Mouse (Mus musculus) lung, postnatal 25 days (tissue): Measurements from ENCODE around the gene Wdr41.

Source experiments
- DNase-seq: peaks from one replicate; pipeline ENCODE4 v3.0.0; 2022; ENCODE audit warnings: low spot score

Gene Wdr41

GRCm38 (mm10) chr13:94976219-94977186, at the start of gene Wdr41:
Gene Wdr41, plus strand, starts transcription at chr13:94976344.
- peak; percentile 90 for DNase-seq

- no peak for DNase-seq
Observed at GRCm38 (mm10) chr13:94928086-94928485, 48.1 kb upstream of the Wdr41 start.

GRCm38 (mm10) chr13:94938418-94938817, 37.7 kb upstream of the Wdr41 start:
- DNase-seq, result no peak

- DNase-seq, result no peak
Observed at GRCm38 (mm10) chr13:94940104-94940503, 36.0 kb upstream of the Wdr41 start.

DNA sequence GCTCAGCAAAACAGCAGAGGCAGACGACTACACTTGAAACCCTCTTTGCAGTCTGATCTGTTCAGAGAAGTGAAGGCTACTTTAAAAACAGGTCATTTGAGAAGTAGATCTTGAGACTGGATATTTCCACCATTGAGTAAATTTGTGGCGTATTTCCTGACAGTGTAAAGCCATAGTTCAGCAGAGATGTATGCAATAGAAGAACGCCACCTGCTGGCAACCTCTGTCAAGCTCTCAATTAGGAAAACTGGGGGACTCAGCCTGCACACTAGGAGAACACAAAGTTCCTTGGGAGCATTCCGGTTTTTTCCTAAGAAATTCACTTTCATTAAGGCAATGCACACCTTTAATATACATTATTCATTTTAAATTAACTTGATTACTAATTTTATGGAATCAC, 34.9 kb upstream of the Wdr41 start:
- DNase-seq, result peak; percentile 49

DNA sequence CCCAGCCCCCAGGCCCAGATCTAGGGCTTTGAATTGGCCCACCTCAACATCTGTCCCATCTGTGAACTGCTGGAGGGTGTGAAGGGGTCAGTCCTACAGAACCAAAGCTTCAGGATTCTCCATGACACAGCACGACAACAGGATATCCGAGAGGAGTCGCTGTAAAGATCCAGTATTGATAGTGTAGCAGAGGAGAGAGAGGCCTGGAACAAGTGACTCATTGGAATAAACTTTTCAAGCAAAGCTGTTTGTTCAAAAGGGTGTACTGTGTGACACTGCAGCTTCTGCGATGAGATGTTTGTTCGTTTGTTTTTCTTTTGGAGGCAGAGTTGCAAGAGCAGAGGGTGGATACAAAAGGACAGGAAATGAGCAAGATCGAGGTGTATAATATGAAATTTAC, 20.2 kb upstream of the Wdr41 start:
- no peak for DNase-seq

- DNase-seq, result no peak
Observed at GRCm38 (mm10) chr13:94957965-94958364, 18.2 kb upstream of the Wdr41 start.

DNA sequence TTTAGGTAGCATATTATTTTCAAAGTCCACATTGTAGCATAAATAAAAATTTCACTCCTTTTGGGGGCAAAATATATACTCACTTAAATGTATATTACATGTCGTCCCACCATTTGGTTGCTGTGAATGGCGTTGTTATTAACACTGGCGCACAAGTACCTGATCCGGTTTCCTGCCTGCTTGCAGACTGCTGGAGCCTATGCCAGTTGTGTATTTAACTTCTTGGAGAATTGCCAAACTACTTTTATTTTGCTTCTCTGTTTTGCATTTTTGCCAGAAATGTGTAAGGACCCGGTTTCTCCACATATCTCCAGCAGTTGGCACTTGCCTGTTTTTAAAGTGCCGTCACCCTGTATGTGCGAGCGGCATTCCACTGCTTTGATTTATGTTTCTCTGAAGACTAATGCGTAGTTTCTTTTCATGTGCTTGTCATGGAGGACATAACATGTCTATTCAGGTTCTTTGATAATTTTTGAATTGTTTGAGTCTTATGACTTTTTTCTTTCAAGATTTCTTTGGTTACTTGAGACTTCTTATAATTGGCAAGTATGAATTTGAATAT, 6.1 kb upstream of the Wdr41 start:
- peak; percentile 10 for DNase-seq

DNA sequence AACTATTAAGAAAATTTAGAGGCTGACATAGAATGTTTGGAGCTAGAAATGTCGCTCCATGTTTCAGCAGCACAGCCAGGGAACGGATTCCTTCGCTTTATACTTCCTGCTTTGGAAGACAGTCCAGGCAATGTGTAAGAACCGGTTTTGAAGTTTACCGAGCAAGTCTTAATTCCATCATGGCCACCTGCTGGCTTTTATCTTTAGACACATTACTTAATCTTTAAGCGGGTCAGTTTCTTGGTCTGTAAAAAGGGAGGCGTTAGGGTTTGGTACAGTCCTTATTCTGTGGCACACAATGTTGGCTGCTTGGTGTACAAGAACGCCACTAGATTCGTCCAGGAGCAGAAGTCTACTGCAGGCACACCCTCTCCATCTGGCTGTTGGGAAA, 321 bp upstream of the Wdr41 start:
- DNase-seq, result no peak

- DNase-seq, result no peak
Observed at GRCm38 (mm10) chr13:94979081-94979480, 2.9 kb downstream of the Wdr41 start.

DNA sequence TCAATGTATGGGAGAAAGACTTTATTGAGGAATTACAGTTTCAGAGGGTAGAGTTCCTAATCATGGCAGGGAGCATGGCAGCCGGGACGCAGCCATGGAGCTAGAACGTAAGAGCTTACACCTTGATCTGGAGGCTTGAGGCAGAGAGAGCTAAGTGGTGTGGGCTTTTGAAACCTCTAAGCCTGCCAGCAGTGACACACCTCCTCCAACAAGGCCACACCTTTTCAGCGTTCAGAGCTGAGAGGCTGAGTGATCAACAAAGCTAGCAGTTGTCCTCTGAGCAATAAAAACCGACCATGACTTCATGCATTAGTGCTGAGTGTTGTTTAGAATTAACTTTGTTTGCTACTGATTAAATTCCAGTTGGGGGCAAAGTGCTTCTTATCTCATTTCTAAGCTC, 14.4 kb downstream of the Wdr41 start:
- peak; percentile 32 for DNase-seq

- DNase-seq, result no peak
Observed at GRCm38 (mm10) chr13:95007281-95007680, 31.1 kb downstream of the Wdr41 start.

DNA sequence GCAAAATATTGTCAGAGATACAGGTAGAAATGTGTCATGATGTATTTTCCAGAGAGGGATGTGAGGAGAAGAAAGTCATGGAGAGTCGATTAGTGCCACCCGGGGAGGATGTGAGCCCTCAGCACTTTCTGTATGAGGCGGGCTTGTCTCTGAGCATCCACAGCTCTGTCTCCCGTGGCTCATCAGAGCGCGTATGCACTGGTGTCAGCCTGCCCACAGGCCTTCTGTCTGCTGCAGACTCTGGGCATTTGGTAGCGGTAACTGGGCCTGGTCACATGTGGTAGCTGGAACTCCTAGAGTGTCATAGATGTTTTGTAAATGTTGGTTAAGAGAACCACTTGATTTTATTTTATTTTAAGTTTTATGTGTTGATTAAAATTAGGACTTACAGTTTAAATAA, 33.1 kb downstream of the Wdr41 start:
- no peak for DNase-seq

DNA sequence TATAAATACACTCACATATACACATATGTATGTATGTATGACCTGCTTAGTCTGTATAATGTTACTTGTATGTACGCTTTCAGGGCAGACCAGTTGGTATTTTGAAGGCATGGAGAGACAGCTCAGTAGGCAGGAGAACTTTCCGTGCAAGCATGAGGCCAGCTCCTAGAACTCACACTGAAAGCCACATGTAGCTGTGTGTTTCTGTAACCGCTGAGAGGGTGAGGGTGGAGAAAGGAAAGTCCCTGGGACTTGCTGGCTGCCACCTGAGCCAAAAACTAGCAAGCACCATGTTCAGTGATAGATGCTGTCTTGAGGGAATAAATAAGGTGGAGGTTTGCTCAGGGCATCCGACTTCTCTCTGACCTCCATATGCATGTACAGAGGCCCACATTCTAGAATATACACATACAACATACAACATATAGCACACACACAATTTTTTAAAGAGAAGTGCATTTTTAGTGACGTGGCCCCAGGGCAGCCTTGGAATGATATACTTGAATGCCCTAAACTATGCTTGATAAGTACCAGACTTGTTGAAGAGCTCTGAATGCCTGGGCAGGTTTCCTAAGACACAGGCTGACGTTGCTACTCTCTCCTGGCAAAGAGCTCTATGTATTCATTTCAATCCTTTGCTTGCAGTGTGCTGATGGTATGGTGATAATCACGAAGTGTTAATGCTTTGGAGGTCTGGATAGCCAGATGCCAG, 35.6 kb downstream of the Wdr41 start:
- DNase-seq, result peak; percentile 8

- DNase-seq, result no peak
Observed at GRCm38 (mm10) chr13:95017278-95017677, 41.1 kb downstream of the Wdr41 start.

GRCm38 (mm10) chr13:95017916-95018315, 41.8 kb downstream of the Wdr41 start:
- peak; percentile 41 for DNase-seq

DNA sequence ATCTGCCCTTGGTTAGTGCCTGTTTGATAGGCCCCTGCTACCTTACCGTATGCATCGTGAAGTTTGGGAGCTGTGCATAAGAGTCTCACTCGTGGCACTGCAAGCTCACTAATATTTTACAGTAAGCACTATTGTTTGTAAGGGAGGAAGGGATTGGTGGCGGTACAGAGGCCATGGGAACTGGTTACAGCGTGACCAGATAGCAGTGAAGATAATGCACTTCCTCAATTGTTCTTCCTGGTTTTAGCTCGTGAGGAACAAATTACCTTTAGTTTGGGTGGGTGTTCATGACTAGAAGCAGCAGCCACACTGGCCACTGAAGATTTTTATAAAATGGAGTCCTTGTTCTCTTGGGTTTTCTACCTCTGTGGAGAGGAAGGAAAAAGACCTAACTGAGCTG, 43.2 kb downstream of the Wdr41 start:
- DNase-seq, result no peak

- DNase-seq, result no peak
Observed at GRCm38 (mm10) chr13:95020216-95020615, 44.1 kb downstream of the Wdr41 start.

DNA sequence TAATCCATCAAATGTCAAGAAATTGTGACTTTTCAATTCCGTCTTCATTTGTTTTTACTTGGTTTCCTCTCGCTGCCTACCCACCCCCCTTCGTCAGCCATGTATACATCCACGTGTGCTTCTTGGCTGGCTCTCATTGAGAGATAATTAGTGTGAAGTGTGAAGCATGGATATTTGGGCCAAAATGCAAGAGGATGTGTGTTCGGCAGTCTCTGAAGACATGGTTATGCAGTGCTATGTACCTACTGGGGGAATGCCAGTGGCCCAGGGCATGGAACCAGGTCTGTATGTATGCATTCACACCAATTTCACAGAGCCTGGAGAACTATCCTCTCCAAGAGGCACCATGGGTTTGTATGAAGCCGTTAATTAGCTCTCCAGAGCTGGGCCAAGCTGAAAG, 54.7 kb downstream of the Wdr41 start:
- no peak for DNase-seq

DNA sequence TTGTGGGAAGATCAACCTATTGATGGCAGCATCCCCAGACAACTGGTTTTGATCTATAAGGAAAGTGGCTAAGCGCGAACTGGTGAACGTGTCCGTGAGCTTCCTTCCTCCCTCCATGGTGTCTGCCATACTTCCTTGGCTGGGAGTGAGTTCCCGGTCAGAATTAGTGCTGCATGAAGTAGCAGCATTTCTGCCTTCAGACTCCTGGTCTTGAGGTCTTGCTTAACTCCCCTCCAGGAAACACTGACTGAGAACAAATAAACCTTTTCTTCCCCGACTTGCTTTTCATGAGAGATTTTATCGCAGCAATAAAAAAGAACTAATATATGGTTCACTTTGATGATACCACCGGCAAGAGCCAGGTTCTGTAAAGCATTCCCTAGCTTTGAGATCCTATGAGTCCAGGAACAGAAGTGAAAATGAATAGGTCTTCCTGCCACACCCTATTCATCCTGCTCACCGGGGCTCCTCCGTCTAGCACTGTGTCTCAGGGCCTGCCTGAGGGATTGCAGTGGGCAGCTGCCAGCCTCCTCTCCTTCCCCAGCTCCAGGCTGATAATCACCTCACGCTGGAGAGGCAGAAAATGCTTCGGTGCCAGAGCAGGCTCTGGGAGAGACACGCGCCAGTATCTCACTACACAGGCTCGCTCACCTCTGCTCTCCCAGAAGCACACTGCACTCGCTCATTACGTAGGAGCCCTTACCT, 56.1 kb downstream of the Wdr41 start:
- DNase-seq, result no peak

DNA sequence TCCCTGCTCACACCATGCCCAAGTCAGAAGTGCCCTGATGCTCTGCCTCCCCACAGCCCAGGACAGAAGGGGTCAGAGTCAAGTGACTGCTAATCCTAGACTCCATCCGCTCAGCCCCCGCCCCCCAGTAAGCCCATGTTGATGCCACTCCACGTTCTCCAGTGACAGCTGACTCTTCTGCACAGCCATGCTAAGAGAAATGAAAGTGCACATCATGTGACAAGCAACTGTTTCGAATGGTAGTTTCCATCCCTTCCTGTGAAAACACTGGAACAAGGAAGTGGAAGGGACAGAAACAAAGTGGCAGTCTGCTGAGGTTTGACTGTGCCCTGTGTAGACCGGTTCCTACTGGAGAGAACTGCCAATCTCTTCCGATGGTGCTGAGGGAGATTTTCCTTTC, 56.8 kb downstream of the Wdr41 start:
- no peak for DNase-seq

DNA sequence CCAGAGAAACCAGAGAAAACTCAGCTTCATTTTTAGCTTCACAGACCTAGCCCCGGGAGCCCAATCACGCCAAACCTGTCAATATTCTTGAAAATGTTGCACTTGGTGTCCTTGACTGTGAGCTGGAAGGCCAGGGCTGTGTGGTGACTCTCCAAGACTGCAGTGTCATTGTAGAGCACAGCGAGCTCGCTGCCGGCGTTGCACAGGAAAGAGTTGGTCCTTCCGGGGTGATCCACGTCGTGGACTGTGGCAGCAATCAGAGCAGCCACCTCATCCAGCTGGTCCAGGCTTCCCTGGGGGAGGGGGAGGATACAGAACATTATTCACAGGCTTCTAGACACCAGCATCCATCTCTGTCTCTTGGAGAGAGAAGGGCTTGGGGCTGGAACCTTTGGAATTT, 58.0 kb downstream of the Wdr41 start:
- DNase-seq, result no peak
